Mouse (Mus musculus) bone marrow, adult 2 months (tissue): Measurements from ENCODE around the gene Trf.

Experiments
- CTCF ChIP-seq: fragments of 200-500 bp; IDR thresholded peaks from 2 replicates; pipeline ENCODE4 v1.5.1; 2011; ENCODE audit warnings: low read length, control low read depth; ENCODE audit not compliant: control insufficient read depth, insufficient read depth
- POLR2A ChIP-seq: fragments of 200-500 bp; IDR thresholded peaks from 2 replicates; pipeline ENCODE4 v1.6.1; 2011; ENCODE audit warnings: low read depth, mild to moderate bottlenecking, control low read depth, low read length, borderline replicate concordance; ENCODE audit not compliant: control insufficient read depth

- TF ChIP-seq POLR2A: no peak
- no peak for TF ChIP-seq CTCF
Measured at GRCm38 (mm10) chr9:103168046-103168445, 62.2 kb downstream of the Trf start.
